Mouse (Mus musculus): ENCODE results near the gene Ankrd35. TPM values are rescaled to one million over a fixed set of nuclear protein-coding genes. Genes with fewer than 3 reads are reported as not detected.

The Ankrd35 gene
- polyA plus RNA-seq, 1 experiment from 2014 or later, result 1.3 TPM

- Histone ChIP-seq H3K27ac (no peak overlapping the region), H3K27me3 (ENCODE audit: insufficient read depth, low read length) (no peaks in the 10 kb centered on the region), H3K4me3 (replicated peaks; ENCODE audit: low read depth, low read length) (no peak overlapping the region), H3K4me1 (replicated peaks; ENCODE audit: insufficient read depth, low read length) (peaks cover 10% of the 10 kb centered on the region), H3K36me3 (ENCODE audit: insufficient read depth, low read length) (peaks cover 19% of the 10 kb centered on the region), H3K9ac (ENCODE audit: low read depth, low read length) (no peak overlapping the region), H3K4me2 (ENCODE audit: low read length) (no peak overlapping the region), H3K9me3 (replicated peaks; ENCODE audit: low read length) (no peaks in the 10 kb centered on the region)
- ATAC-seq (replicated peaks; ENCODE audit: low FRiP score, low read depth) (no peak), DNase-seq (ENCODE audit: low spot score) (no peak)
- WGBS, result 35% methylated on average over 19 of the region's 19 CpGs
- 0 out of 2 replicates have a peak, but pooled peaks have one; percentile 5 for TF ChIP-seq CTCF (IDR thresholded peaks at IDR 0.05; ENCODE audit: low read depth)
Measured at GRCm38 (mm10) chr3:96698993-96699690, 29.2 kb downstream of the Ankrd35 start.

GRCm38 (mm10) chr3:96700376-96700775 lies 30.4 kb downstream of the Ankrd35 start:
- Histone ChIP-seq H3K4me2 (ENCODE audit: low read length) (no peak overlapping the region), H3K27ac (no peak overlapping the region), H3K36me3 (ENCODE audit: insufficient read depth, low read length) (peaks cover 26% of the 10 kb centered on the region), H3K9me3 (replicated peaks; ENCODE audit: low read length) (no peaks in the 10 kb centered on the region), H3K4me1 (replicated peaks; ENCODE audit: insufficient read depth, low read length) (peaks cover 10% of the 10 kb centered on the region), H3K4me3 (replicated peaks; ENCODE audit: low read depth, low read length) (no peak overlapping the region), H3K27me3 (ENCODE audit: insufficient read depth, low read length) (no peaks in the 10 kb centered on the region), H3K9ac (ENCODE audit: low read depth, low read length) (no peak overlapping the region)
- peak; percentile 62 for TF ChIP-seq CTCF (IDR thresholded peaks at IDR 0.05; ENCODE audit: low read depth)
- 70% methylated on average over 7 of the region's 7 CpGs for WGBS
- DNase-seq (ENCODE audit: low spot score), result peak; percentile 59
- no peak for ATAC-seq (replicated peaks; ENCODE audit: low FRiP score, low read depth)

- H3K9ac ChIP-seq (ENCODE audit: low read depth, low read length), result no peak overlapping the region
- H3K4me2 ChIP-seq (ENCODE audit: low read length), result no peak overlapping the region
- peaks cover 7% of the 10 kb centered on the region for H3K4me1 ChIP-seq (replicated peaks; ENCODE audit: insufficient read depth, low read length)
- 81% methylated on average over 4 of the region's 4 CpGs for WGBS
- no peak overlapping the region for H3K4me3 ChIP-seq (replicated peaks; ENCODE audit: low read depth, low read length)
- no peaks in the 10 kb centered on the region for H3K9me3 ChIP-seq (replicated peaks; ENCODE audit: low read length)
- TF ChIP-seq CTCF (IDR thresholded peaks at IDR 0.05; ENCODE audit: low read depth), result no peak
- H3K27ac ChIP-seq, result no peak overlapping the region
- no peak for ATAC-seq (replicated peaks; ENCODE audit: low FRiP score, low read depth)
- DNase-seq (ENCODE audit: low spot score), result no peak
- peaks cover 26% of the 10 kb centered on the region for H3K36me3 ChIP-seq (ENCODE audit: insufficient read depth, low read length)
- no peaks in the 10 kb centered on the region for H3K27me3 ChIP-seq (ENCODE audit: insufficient read depth, low read length)
Measured at GRCm38 (mm10) chr3:96701003-96701402, 31.1 kb downstream of the Ankrd35 start.

- Histone ChIP-seq H3K9me3 (replicated peaks; ENCODE audit: low read length) (no peaks in the 10 kb centered on the region), H3K9ac (ENCODE audit: low read depth, low read length) (no peak overlapping the region), H3K36me3 (ENCODE audit: insufficient read depth, low read length) (peaks cover 26% of the 10 kb centered on the region), H3K27ac (no peak overlapping the region), H3K27me3 (ENCODE audit: insufficient read depth, low read length) (no peaks in the 10 kb centered on the region), H3K4me2 (ENCODE audit: low read length) (no peak overlapping the region), H3K4me1 (replicated peaks; ENCODE audit: insufficient read depth, low read length) (no peaks in the 10 kb centered on the region), H3K4me3 (replicated peaks; ENCODE audit: low read depth, low read length) (no peak overlapping the region)
- peak; percentile 57 for TF ChIP-seq CTCF (IDR thresholded peaks at IDR 0.05; ENCODE audit: low read depth)
- ATAC-seq (replicated peaks; ENCODE audit: low FRiP score, low read depth) (no peak), DNase-seq (ENCODE audit: low spot score) (no peak)
- 71% methylated on average over 11 of the region's 11 CpGs for WGBS
Measured at GRCm38 (mm10) chr3:96704778-96705177, 34.8 kb downstream of the Ankrd35 start.

- DNase-seq (ENCODE audit: low spot score) (no peak), ATAC-seq (replicated peaks; ENCODE audit: low FRiP score, low read depth) (no peak)
- H3K9me3 ChIP-seq (replicated peaks; ENCODE audit: low read length), result no peaks in the 10 kb centered on the region
- no peaks in the 10 kb centered on the region for H3K4me1 ChIP-seq (replicated peaks; ENCODE audit: insufficient read depth, low read length)
- no peak overlapping the region for H3K9ac ChIP-seq (ENCODE audit: low read depth, low read length)
- H3K27ac ChIP-seq, result no peak overlapping the region
- WGBS, result 84% methylated on average over 11 of the region's 11 CpGs
- H3K36me3 ChIP-seq (ENCODE audit: insufficient read depth, low read length), result peaks cover 35% of the 10 kb centered on the region
- no peaks in the 10 kb centered on the region for H3K27me3 ChIP-seq (ENCODE audit: insufficient read depth, low read length)
- H3K4me3 ChIP-seq (replicated peaks; ENCODE audit: low read depth, low read length), result no peak overlapping the region
- H3K4me2 ChIP-seq (ENCODE audit: low read length), result no peak overlapping the region
- TF ChIP-seq CTCF (IDR thresholded peaks at IDR 0.05; ENCODE audit: low read depth), result no peak
Measured at GRCm38 (mm10) chr3:96706217-96706616, 36.3 kb downstream of the Ankrd35 start.

GRCm38 (mm10) chr3:96706984-96707383 lies 37.1 kb downstream of the Ankrd35 start:
- no peak for ATAC-seq (replicated peaks; ENCODE audit: low FRiP score, low read depth)
- Histone ChIP-seq H3K4me2 (ENCODE audit: low read length) (no peak overlapping the region), H3K9ac (ENCODE audit: low read depth, low read length) (no peak overlapping the region), H3K36me3 (ENCODE audit: insufficient read depth, low read length) (peaks cover 31% of the 10 kb centered on the region), H3K9me3 (replicated peaks; ENCODE audit: low read length) (no peaks in the 10 kb centered on the region), H3K4me3 (replicated peaks; ENCODE audit: low read depth, low read length) (no peak overlapping the region), H3K27ac (no peak overlapping the region), H3K27me3 (ENCODE audit: insufficient read depth, low read length) (no peaks in the 10 kb centered on the region), H3K4me1 (replicated peaks; ENCODE audit: insufficient read depth, low read length) (no peaks in the 10 kb centered on the region)
- 73% methylated on average over 7 of the region's 7 CpGs for WGBS
- DNase-seq (ENCODE audit: low spot score), result no peak
- no peak for TF ChIP-seq CTCF (IDR thresholded peaks at IDR 0.05; ENCODE audit: low read depth)

All from kidney, postnatal 0 days (tissue).